Mouse (Mus musculus): ENCODE results near the gene Cald1. TPM values are rescaled to one million over a fixed set of nuclear protein-coding genes. Genes with fewer than 3 reads are reported as not detected.

Cald1 gene
- total and polyA plus RNA-seq, 2 experiments from 2014 or later = 28.5 to 40.8 TPM

- DNase-seq (no peak), ATAC-seq (no peak)
- no peaks in the 10 kb centered on the region for H3K36me3 ChIP-seq (ENCODE audit: insufficient read depth)
- TF ChIP-seq CTCF (IDR thresholded peaks at IDR 0.05; ENCODE audit: low read depth) = no peak
- H3K4me2 ChIP-seq (ENCODE audit: low read depth) = no peak overlapping the region
- WGBS = 83% methylated on average over 13 of the region's 13 CpGs
- no peak overlapping the region for H3K27ac ChIP-seq (ENCODE audit: low read depth, low read length)
- no peaks in the 10 kb centered on the region for H3K9me3 ChIP-seq (ENCODE audit: low read length)
- no peaks in the 10 kb centered on the region for H3K4me1 ChIP-seq (ENCODE audit: insufficient read depth)
- H3K4me3 ChIP-seq (ENCODE audit: low read depth, low read length) = no peak overlapping the region
- H3K27me3 ChIP-seq (ENCODE audit: insufficient read depth, low read length) = no peaks in the 10 kb centered on the region
- no peak overlapping the region for H3K9ac ChIP-seq
Measured at GRCm38 (mm10) chr6:34734940-34735695, 136.8 kb downstream of the Cald1 start.

DNA sequence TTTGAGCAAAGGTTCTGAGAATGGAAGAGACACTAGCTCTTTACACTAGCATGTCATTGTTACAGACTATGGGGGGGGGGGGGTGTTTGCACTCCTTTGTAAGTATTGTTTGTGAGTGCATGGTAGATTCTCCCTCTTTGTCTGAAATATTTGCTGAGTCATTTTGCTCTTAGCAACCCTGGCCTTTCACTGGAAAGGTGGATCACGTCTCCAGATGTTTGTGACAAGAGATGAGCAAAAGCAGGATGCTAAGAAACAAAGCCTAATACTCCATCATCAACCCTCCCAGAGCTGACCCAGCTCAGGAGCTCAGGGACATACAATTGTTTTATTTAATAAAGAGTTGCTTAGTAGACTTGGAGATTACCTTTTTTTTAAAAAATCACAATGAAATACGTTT lies 138.6 kb downstream of the Cald1 start:
- no peak overlapping the region for H3K4me2 ChIP-seq (ENCODE audit: low read depth)
- no peak for TF ChIP-seq CTCF (IDR thresholded peaks at IDR 0.05; ENCODE audit: low read depth)
- no peak for ATAC-seq
- no peak overlapping the region for H3K4me3 ChIP-seq (ENCODE audit: low read depth, low read length)
- DNase-seq = no peak
- whole genome bisulfite sequencing = 69% methylated on average over 2 of the region's 2 CpGs
- H3K9ac ChIP-seq = no peak overlapping the region
- H3K27ac ChIP-seq (ENCODE audit: low read depth, low read length) = no peak overlapping the region
- H3K9me3 ChIP-seq (ENCODE audit: low read length) = no peaks in the 10 kb centered on the region
- no peaks in the 10 kb centered on the region for H3K36me3 ChIP-seq (ENCODE audit: insufficient read depth)
- no peaks in the 10 kb centered on the region for H3K4me1 ChIP-seq (ENCODE audit: insufficient read depth)
- no peaks in the 10 kb centered on the region for H3K27me3 ChIP-seq (ENCODE audit: insufficient read depth, low read length)

DNA sequence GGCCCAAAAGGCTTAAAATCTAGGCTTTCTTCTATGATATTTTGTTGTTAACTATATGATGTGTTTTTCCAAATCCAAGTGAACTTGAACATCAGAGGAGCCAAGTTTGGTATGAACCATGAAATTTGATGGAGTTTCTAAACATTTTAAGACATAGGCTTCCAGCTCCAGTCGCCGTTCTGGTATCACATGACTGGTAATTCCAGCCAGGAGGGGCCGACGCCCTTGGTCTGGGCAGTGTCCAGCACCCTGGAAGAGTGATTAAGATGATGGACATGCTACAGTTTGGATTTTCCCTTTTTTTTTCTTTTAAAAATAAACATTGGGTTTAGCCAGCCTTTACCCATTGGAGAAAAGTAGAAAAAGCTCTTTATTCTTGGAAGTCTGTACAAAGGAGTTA lies 145.6 kb downstream of the Cald1 start:
- no peak overlapping the region for H3K9ac ChIP-seq
- no peaks in the 10 kb centered on the region for H3K9me3 ChIP-seq (ENCODE audit: low read length)
- WGBS = 90% methylated on average over 4 of the region's 4 CpGs
- no peak overlapping the region for H3K4me2 ChIP-seq (ENCODE audit: low read depth)
- ATAC-seq (no peak), DNase-seq (no peak)
- no peak for TF ChIP-seq CTCF (IDR thresholded peaks at IDR 0.05; ENCODE audit: low read depth)
- H3K4me1 ChIP-seq (ENCODE audit: insufficient read depth) = no peaks in the 10 kb centered on the region
- no peaks in the 10 kb centered on the region for H3K36me3 ChIP-seq (ENCODE audit: insufficient read depth)
- no peak overlapping the region for H3K27ac ChIP-seq (ENCODE audit: low read depth, low read length)
- no peaks in the 10 kb centered on the region for H3K27me3 ChIP-seq (ENCODE audit: insufficient read depth, low read length)
- no peak overlapping the region for H3K4me3 ChIP-seq (ENCODE audit: low read depth, low read length)

GRCm38 (mm10) chr6:34747846-34748245 lies 149.5 kb downstream of the Cald1 start:
- H3K27me3 ChIP-seq (ENCODE audit: insufficient read depth, low read length) = no peaks in the 10 kb centered on the region
- H3K4me3 ChIP-seq (ENCODE audit: low read depth, low read length) = no peak overlapping the region
- no peaks in the 10 kb centered on the region for H3K9me3 ChIP-seq (ENCODE audit: low read length)
- H3K36me3 ChIP-seq (ENCODE audit: insufficient read depth) = no peaks in the 10 kb centered on the region
- H3K4me2 ChIP-seq (ENCODE audit: low read depth) = no peak overlapping the region
- DNase-seq = no peak
- ATAC-seq = no peak
- no peak overlapping the region for H3K27ac ChIP-seq (ENCODE audit: low read depth, low read length)
- no peak for TF ChIP-seq CTCF (IDR thresholded peaks at IDR 0.05; ENCODE audit: low read depth)
- no peak overlapping the region for H3K9ac ChIP-seq
- H3K4me1 ChIP-seq (ENCODE audit: insufficient read depth) = no peaks in the 10 kb centered on the region
- 71% methylated on average over 6 of the region's 6 CpGs for WGBS

GRCm38 (mm10) chr6:34748566-34748965 lies 150.3 kb downstream of the Cald1 start:
- Histone ChIP-seq H3K36me3 (ENCODE audit: insufficient read depth) (no peaks in the 10 kb centered on the region), H3K4me3 (ENCODE audit: low read depth, low read length) (no peak overlapping the region), H3K9me3 (ENCODE audit: low read length) (no peaks in the 10 kb centered on the region), H3K4me1 (ENCODE audit: insufficient read depth) (no peaks in the 10 kb centered on the region), H3K4me2 (ENCODE audit: low read depth) (no peak overlapping the region), H3K27me3 (ENCODE audit: insufficient read depth, low read length) (no peaks in the 10 kb centered on the region), H3K27ac (ENCODE audit: low read depth, low read length) (no peak overlapping the region), H3K9ac (no peak overlapping the region)
- WGBS = 95% methylated on average over 11 of the region's 11 CpGs
- ATAC-seq (no peak), DNase-seq (no peak)
- TF ChIP-seq CTCF (IDR thresholded peaks at IDR 0.05; ENCODE audit: low read depth) = no peak

DNA sequence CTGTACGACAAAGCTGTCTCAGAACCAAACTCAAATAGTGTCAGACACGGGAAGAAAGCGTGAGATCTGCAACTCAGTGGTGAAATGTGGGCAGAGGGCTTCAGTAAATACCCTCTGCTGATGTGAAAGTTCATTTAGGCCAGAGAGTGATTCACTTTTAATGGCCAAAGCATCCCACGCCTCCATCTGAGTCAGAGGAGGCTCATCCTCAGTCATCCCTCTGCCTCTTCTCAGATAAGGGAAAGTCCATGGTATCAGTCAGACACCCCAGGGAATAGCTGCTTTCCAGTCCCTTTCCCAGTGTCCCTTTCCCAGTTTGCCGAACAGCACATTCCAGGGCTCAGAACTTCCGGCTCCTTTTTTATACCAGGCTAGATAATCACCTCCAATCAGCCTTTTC lies 151.2 kb downstream of the Cald1 start:
- Histone ChIP-seq H3K4me1 (ENCODE audit: insufficient read depth) (no peaks in the 10 kb centered on the region), H3K4me3 (ENCODE audit: low read depth, low read length) (no peak overlapping the region), H3K27ac (ENCODE audit: low read depth, low read length) (no peak overlapping the region), H3K4me2 (ENCODE audit: low read depth) (no peak overlapping the region), H3K9me3 (ENCODE audit: low read length) (no peaks in the 10 kb centered on the region), H3K9ac (no peak overlapping the region), H3K27me3 (ENCODE audit: insufficient read depth, low read length) (no peaks in the 10 kb centered on the region), H3K36me3 (ENCODE audit: insufficient read depth) (no peaks in the 10 kb centered on the region)
- 83% methylated on average over 6 of the region's 6 CpGs for WGBS
- TF ChIP-seq CTCF (IDR thresholded peaks at IDR 0.05; ENCODE audit: low read depth) = no peak
- ATAC-seq = no peak
- DNase-seq = no peak

- no peak overlapping the region for H3K4me3 ChIP-seq (ENCODE audit: low read depth, low read length)
- DNase-seq (no peak), ATAC-seq (no peak)
- H3K27me3 ChIP-seq (ENCODE audit: insufficient read depth, low read length) = no peaks in the 10 kb centered on the region
- H3K36me3 ChIP-seq (ENCODE audit: insufficient read depth) = peaks cover 2% of the 10 kb centered on the region; the same call in 1 of the 2 replicates
- WGBS = 86% methylated on average over 7 of the region's 7 CpGs
- no peak overlapping the region for H3K27ac ChIP-seq (ENCODE audit: low read depth, low read length)
- no peaks in the 10 kb centered on the region for H3K9me3 ChIP-seq (ENCODE audit: low read length)
- H3K9ac ChIP-seq = no peak overlapping the region
- no peak overlapping the region for H3K4me2 ChIP-seq (ENCODE audit: low read depth)
- no peaks in the 10 kb centered on the region for H3K4me1 ChIP-seq (ENCODE audit: insufficient read depth)
- no peak for TF ChIP-seq CTCF (IDR thresholded peaks at IDR 0.05; ENCODE audit: low read depth)
Measured at GRCm38 (mm10) chr6:34750487-34751120, 152.3 kb downstream of the Cald1 start.
